Mouse (Mus musculus) lung, postnatal 0 days (tissue): ENCODE measurements at regions not wholly inside any gene's neighbourhood (a gene's known extent, or its start where the extent isn't known, plus 50 kb on each side); places are given as distances from the start of the nearest gene placed in this dataset.

Source experiments
- ATAC-seq: fragments of 200-750 bp; cut with Nextera tagmentation; 2 replicates; pipeline ENCODE4 v1.8.0; 2017; ENCODE audit warnings: moderate library complexity
- DNase-seq: peaks from one replicate; pipeline ENCODE4 v3.0.0-alpha.2; 2016; ENCODE audit warnings: low spot score
- H3K27ac ChIP-seq: fragments of 300-500 bp; sonication (generic); 2 replicates; pipeline ENCODE4 v1.5.1; 2014; ENCODE audit warnings: antibody characterized with exemption, mild to moderate bottlenecking, low read length, mixed read lengths
- H3K27me3 ChIP-seq: fragments of 300-500 bp; sonication (generic); replicated peaks from 2 replicates; pipeline ENCODE4 v1.6.1; 2014; ENCODE audit warnings: low read length, mixed read lengths; ENCODE audit not compliant: insufficient read depth
- H3K36me3 ChIP-seq: fragments of 300-500 bp; sonication (generic); 2 replicates; pipeline ENCODE4 v1.6.1; 2014; ENCODE audit warnings: low read length, mixed read lengths; ENCODE audit not compliant: insufficient read depth
- H3K4me1 ChIP-seq: fragments of 300-500 bp; sonication (generic); 2 replicates; pipeline ENCODE4 v1.6.1; 2014; ENCODE audit warnings: antibody characterized with exemption, low read depth, low read length, mixed read lengths; ENCODE audit not compliant: insufficient read depth
- H3K4me2 ChIP-seq: fragments of 300-500 bp; sonication (generic); replicated peaks from 2 replicates; pipeline ENCODE4 v1.6.1; 2014; ENCODE audit warnings: low read depth, mild to moderate bottlenecking, low read length, moderate library complexity, mixed read lengths
- H3K4me3 ChIP-seq: fragments of 300-500 bp; sonication (generic); 2 replicates; pipeline ENCODE4 v1.5.1; 2014; ENCODE audit warnings: low read depth, low read length
- H3K9ac ChIP-seq: fragments of 300-500 bp; sonication (generic); replicated peaks from 2 replicates; pipeline ENCODE4 v1.6.1; 2014; ENCODE audit warnings: low read depth, mild to moderate bottlenecking
- H3K9me3 ChIP-seq: fragments of 300-500 bp; sonication (generic); 2 replicates; pipeline ENCODE4 v1.6.1; 2016; ENCODE audit warnings: low read length, mixed read lengths
- CTCF ChIP-seq: IDR thresholded peaks from 2 replicates; pipeline ENCODE4 v1.5.1; 2016; ENCODE audit warnings: antibody characterized with exemption, mild to moderate bottlenecking
- EP300 ChIP-seq: IDR thresholded peaks from 2 replicates; pipeline ENCODE4 v1.6.1; 2016; ENCODE audit warnings: antibody characterized with exemption, mild to moderate bottlenecking, control low read depth
- WGBS: fragments of 180-500 bp; shearing (Covaris S2); extraction: QIAGEN DNeasy Blood & Tissue Kit; methylation state at CpG from one replicate; pipeline ENCODE4 v1.1.7; 2014; 5-methylcytosine and 5-hydroxymethylcytosine counted together

DNA sequence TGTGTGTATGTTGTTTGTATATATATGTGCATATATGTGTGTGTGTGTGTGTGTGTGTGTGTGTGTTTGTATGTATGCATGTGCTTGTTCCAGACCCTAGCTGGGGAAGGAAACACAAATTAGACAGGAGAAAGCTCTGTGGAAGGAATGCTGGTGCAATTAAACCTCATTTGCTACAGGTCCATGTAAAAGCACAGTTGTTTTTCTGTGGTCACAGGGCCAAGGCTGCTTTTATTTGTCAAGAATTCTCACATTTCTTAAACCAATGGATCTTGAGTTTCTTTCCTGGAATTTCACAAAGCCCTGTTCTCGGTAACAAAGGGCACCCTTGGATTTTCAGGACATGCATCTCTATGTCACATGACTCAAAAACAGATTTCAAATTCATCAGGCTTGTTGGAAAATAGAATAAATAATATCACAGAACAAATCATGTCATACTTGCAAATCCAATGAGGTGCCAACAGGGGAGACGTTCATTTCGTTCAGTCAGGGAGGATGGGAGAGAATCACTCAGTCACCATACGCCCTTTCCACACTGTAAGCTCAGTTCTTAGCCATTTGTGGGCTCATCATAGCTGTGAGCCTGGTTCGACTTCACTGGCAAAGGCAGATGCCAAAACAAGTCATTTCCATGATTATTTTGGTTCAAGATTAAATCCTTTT lies 222.4 kb upstream of the Sox11 start:
- ATAC-seq, result no peak
- TF ChIP-seq EP300 (no peak), CTCF (no peak)

DNA sequence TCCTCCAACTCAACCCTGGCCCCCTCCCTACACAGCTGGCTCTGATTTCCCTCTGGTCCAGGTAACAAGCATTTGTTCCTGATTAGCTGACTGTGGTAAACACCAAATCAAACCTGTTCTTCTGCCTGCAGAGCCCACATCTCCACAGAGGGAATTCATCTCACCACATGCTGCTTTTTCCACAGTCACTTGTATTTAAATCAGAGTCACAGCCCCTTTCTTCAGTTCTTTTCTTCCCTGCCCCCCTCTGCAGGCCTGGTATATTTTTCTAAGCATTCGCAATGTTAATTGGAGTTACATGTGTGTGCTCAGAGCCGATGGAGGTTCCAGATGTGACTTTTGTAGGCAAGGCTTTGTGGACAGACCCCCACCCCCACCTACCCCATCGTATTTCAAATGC lies 221.5 kb upstream of the Sox11 start:
- 64% methylated on average over 3 of the region's 3 CpGs for WGBS
- H3K27ac ChIP-seq, result no peak overlapping the region
- no peak for ATAC-seq

More for the DNA sequence above, 222.4 kb upstream of the Sox11 start:
- H3K36me3 ChIP-seq, result no peaks in the 10 kb centered on the region
- H3K4me3 ChIP-seq, result no peak overlapping the region
- H3K27me3 ChIP-seq, result no peaks in the 10 kb centered on the region
- no peak overlapping the region for H3K4me2 ChIP-seq
- H3K9me3 ChIP-seq, result no peaks in the 10 kb centered on the region
- DNase-seq, result no peak
- WGBS, result 70% methylated on average over 5 of the region's 5 CpGs
- no peaks in the 10 kb centered on the region for H3K4me1 ChIP-seq
- H3K9ac ChIP-seq, result no peak overlapping the region
- no peak overlapping the region for H3K27ac ChIP-seq

DNA sequence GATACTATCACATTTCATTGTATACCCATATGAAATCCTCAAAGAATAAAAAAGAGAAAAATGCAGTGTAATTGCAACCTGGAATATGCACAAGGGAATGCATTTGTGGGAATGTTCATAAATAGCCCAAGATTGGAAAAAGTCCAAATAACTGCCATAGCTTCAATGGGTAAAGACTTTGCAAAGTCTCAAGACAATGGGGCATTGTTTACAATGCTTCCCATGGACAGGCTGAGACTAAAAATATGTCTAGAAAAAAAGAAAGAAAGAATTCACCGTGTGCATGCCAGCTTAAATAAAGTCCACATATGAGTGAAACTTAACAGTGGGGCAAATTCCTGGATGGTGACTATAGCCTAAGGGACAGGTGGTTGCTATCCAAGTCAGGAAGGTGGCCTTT lies 210.4 kb upstream of the Sox11 start:
- Histone ChIP-seq H3K4me1 (no peaks in the 10 kb centered on the region), H3K4me2 (no peak overlapping the region), H3K36me3 (no peaks in the 10 kb centered on the region), H3K4me3 (no peak overlapping the region), H3K27ac (no peak overlapping the region), H3K9ac (no peak overlapping the region), H3K9me3 (no peaks in the 10 kb centered on the region), H3K27me3 (no peaks in the 10 kb centered on the region)
- WGBS, result 18% methylated on average over 1 of the region's 1 CpGs
- no peak for ATAC-seq
- DNase-seq, result peak; percentile 5
- TF ChIP-seq EP300, result no peak
- no peak for TF ChIP-seq CTCF

More for the DNA sequence above, 221.5 kb upstream of the Sox11 start:
- Histone ChIP-seq H3K9me3 (no peaks in the 10 kb centered on the region), H3K4me3 (no peak overlapping the region), H3K9ac (no peak overlapping the region), H3K4me1 (no peaks in the 10 kb centered on the region), H3K4me2 (no peak overlapping the region), H3K27me3 (no peaks in the 10 kb centered on the region), H3K36me3 (no peaks in the 10 kb centered on the region)
- DNase-seq, result no peak
- TF ChIP-seq CTCF (no peak), EP300 (no peak)

DNA sequence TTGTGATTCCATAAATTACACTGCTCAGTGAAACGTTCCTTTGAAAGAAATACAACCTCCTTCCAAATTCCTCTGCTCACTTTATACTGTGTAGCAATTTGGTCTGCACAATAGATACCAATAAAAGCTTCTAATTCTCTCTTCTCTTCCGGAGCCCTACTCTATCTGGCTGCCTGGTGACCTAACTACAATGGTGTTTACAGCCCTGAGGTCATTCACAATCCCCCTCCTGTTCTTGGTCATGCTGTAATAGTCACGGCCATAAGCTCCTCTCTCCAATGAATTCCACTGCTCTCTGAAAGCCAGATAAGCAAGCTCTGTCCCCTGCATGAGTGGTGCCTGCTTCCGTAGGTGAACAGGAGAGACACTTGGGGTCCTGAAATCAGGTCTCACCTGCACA lies 195.8 kb upstream of the Sox11 start:
- DNase-seq (no peak), ATAC-seq (no peak)
- Histone ChIP-seq H3K27ac (no peak overlapping the region), H3K9ac (no peak overlapping the region), H3K36me3 (no peaks in the 10 kb centered on the region), H3K9me3 (no peaks in the 10 kb centered on the region), H3K4me2 (no peak overlapping the region), H3K4me3 (no peak overlapping the region), H3K4me1 (no peaks in the 10 kb centered on the region), H3K27me3 (no peaks in the 10 kb centered on the region)
- no peak for TF ChIP-seq EP300
- no peak for TF ChIP-seq CTCF
- 31% methylated on average over 4 of the region's 4 CpGs for WGBS

DNA sequence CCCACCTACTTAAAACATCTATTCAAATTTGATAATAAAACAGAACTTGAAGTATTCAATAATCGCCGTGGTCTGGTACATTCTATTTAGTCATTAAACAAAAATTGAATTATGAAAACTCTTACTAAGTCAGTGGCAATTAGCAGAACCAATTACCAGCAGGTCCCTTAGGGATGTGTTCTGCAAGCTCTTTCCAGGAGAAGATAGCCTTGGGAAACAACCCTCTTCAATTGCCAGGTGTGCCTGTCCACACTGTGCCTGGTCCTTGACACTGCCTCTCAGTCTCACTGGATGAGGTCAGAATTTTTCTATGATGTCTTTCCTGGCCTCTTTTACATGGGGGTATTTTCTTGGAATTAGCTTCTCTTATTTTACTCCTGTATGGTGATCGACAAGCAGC lies 195.1 kb upstream of the Sox11 start:
- TF ChIP-seq CTCF (no peak), EP300 (no peak)
- H3K4me1 ChIP-seq, result no peaks in the 10 kb centered on the region
- ATAC-seq, result no peak

DNA sequence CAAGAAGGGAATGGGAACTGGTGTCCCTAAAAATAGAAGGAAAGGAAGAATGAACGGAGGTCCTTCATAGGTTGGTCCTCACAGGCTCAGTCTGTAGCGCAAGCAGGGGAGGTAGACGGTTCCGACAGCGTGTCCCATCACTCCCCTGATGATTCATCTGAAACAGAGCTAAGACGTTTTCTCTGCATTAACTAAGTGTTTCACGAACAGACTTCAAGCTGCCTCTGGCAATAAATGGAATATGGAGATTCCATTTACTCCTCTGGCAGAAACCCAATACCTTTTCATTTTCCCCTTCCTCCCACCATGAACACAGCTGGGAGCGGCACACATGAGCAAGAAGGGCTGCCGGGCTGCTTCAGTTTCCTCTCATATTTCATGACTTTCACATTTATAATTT lies 194.6 kb upstream of the Sox11 start:
- peak overlapping the region; percentile 31; the same call in 1 of the 2 replicates for H3K4me2 ChIP-seq
- H3K4me3 ChIP-seq, result no peak overlapping the region
- WGBS, result 41% methylated on average over 9 of the region's 9 CpGs
- no peaks in the 10 kb centered on the region for H3K9me3 ChIP-seq
- TF ChIP-seq CTCF (no peak), EP300 (no peak)
- H3K9ac ChIP-seq, result no peak overlapping the region
- no peaks in the 10 kb centered on the region for H3K36me3 ChIP-seq
- no peaks in the 10 kb centered on the region for H3K4me1 ChIP-seq
- DNase-seq, result no peak
- ATAC-seq, result no peak
- H3K27me3 ChIP-seq, result no peaks in the 10 kb centered on the region
- H3K27ac ChIP-seq, result no peak overlapping the region

More for the DNA sequence above, 195.1 kb upstream of the Sox11 start:
- no peaks in the 10 kb centered on the region for H3K9me3 ChIP-seq
- no peak overlapping the region for H3K9ac ChIP-seq
- no peak overlapping the region for H3K4me3 ChIP-seq
- H3K36me3 ChIP-seq, result no peaks in the 10 kb centered on the region
- no peak overlapping the region for H3K27ac ChIP-seq
- DNase-seq, result no peak
- no peaks in the 10 kb centered on the region for H3K27me3 ChIP-seq
- WGBS, result 79% methylated on average over 3 of the region's 3 CpGs
- H3K4me2 ChIP-seq, result no peak overlapping the region

DNA sequence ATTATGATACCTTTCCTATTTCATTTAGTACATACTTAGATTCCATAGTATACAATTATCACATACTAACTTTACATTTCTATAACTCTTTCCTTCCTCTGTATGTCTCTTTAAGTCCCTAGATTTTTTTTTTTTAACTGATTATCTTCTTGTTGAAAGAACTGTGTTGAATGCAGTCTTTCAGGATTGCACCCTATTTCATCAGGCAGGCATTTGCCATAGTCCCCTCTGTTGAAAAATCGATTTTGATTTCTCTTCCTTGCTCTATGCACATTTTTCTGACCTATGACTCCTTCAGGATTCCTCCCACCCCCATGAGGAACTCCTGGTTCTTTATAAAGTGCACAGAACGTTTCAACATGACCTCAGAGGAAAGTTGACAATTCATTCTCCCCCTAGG lies 183.2 kb upstream of the Sox11 start:
- H3K4me1 ChIP-seq, result no peaks in the 10 kb centered on the region
- H3K4me3 ChIP-seq, result no peak overlapping the region
- 31% methylated on average over 2 of the region's 2 CpGs for WGBS
- DNase-seq, result no peak
- no peak overlapping the region for H3K9ac ChIP-seq
- no peaks in the 10 kb centered on the region for H3K27me3 ChIP-seq
- no peak for ATAC-seq
- H3K9me3 ChIP-seq, result no peaks in the 10 kb centered on the region
- H3K36me3 ChIP-seq, result no peaks in the 10 kb centered on the region
- TF ChIP-seq EP300 (no peak), CTCF (no peak)
- no peak overlapping the region for H3K4me2 ChIP-seq
- no peak overlapping the region for H3K27ac ChIP-seq
